Mouse (Mus musculus): Measurements from ENCODE around the gene Lsm14b. TPM values are rescaled to one million over a fixed set of nuclear protein-coding genes. Genes with fewer than 3 reads are reported as not detected.

The Lsm14b gene
- total and polyA plus RNA-seq, 3 experiments = 34.2 to 44.4 TPM; not detected in 1

GRCm38 (mm10) chr2:180071671-180072070 is 46.9 kb downstream of the Lsm14b start:
- H3K9me3 ChIP-seq (replicated peaks; ENCODE audit: insufficient read depth, low read length) = no peaks in the 10 kb centered on the region
- no peak for DNase-seq (ENCODE audit: low read depth, low spot score)
- no peak overlapping the region for H3K4me3 ChIP-seq (ENCODE audit: control insufficient read depth in 1 of 2, insufficient read depth in 1 of 2, low read depth in 2 of 2, low read length in 2 of 2)
- peaks cover 10% of the 10 kb centered on the region for H3K79me2 ChIP-seq (ENCODE audit: control insufficient read depth, insufficient read depth, low read length, poor library complexity)
- TF ChIP-seq ZNF384 (IDR thresholded peaks at IDR 0.05; ENCODE audit: low read depth, low read length) = no peak
- no peak for TF ChIP-seq MYC (IDR thresholded peaks at IDR 0.05; ENCODE audit: low read depth, low read length)
- TF ChIP-seq ZKSCAN1 (IDR thresholded peaks at IDR 0.05; ENCODE audit: low read depth, low read length) = no peak
- TF ChIP-seq UBTF (IDR thresholded peaks at IDR 0.05; ENCODE audit: borderline replicate concordance, insufficient read depth, low read depth, low read length) = no peak
- TF ChIP-seq NELFE (IDR thresholded peaks at IDR 0.05; ENCODE audit: low read depth, low read length) = no peak
- TF ChIP-seq MAFK (IDR thresholded peaks at IDR 0.05; ENCODE audit: borderline replicate concordance, low read depth, low read length) = no peak
- no peak for TF ChIP-seq E2F4 (IDR thresholded peaks at IDR 0.05; ENCODE audit: borderline replicate concordance, low read depth, low read length)
- no peak for TF ChIP-seq ELF1 (IDR thresholded peaks at IDR 0.05; ENCODE audit: low read depth, low read length)
- no peak overlapping the region for H3K9ac ChIP-seq (ENCODE audit: control insufficient read depth, low read depth, low read length, poor library complexity, severe bottlenecking)
- peaks cover 0 to 8% of the 10 kb centered on the region in 2 experiments; a peak in 3 of 4 replicates for H3K4me1 ChIP-seq (ENCODE audit: control insufficient read depth in 1 of 2, insufficient read depth in 2 of 2, low read length in 2 of 2)
- no peaks in the 10 kb centered on the region for H3K27me3 ChIP-seq (ENCODE audit: control insufficient read depth in 1 of 2, insufficient read depth in 2 of 2, low read length in 2 of 2)
- H3K27ac ChIP-seq (ENCODE audit: control insufficient read depth, low read depth, low read length) = no peak overlapping the region
- H3K36me3 ChIP-seq (ENCODE audit: control insufficient read depth in 1 of 2, insufficient read depth in 2 of 2, low read length in 2 of 2) = peaks cover 0 to 5% of the 10 kb centered on the region in 2 experiments; a peak in 3 of 4 replicates

GRCm38 (mm10) chr2:180072886-180073285 is 48.1 kb downstream of the Lsm14b start:
- Histone ChIP-seq H3K27me3 (ENCODE audit: control insufficient read depth in 1 of 2, insufficient read depth in 2 of 2, low read length in 2 of 2) (no peaks in the 10 kb centered on the region), H3K9me3 (replicated peaks; ENCODE audit: insufficient read depth, low read length) (no peaks in the 10 kb centered on the region), H3K27ac (ENCODE audit: control insufficient read depth, low read depth, low read length) (no peak overlapping the region), H3K4me3 (ENCODE audit: control insufficient read depth in 1 of 2, insufficient read depth in 1 of 2, low read depth in 2 of 2, low read length in 2 of 2) (no peak overlapping the region), H3K36me3 (ENCODE audit: control insufficient read depth in 1 of 2, insufficient read depth in 2 of 2, low read length in 2 of 2) (peaks cover 0 to 5% of the 10 kb centered on the region in 2 experiments; a peak in 3 of 4 replicates), H3K79me2 (ENCODE audit: control insufficient read depth, insufficient read depth, low read length, poor library complexity) (peaks cover 10% of the 10 kb centered on the region), H3K4me1 (ENCODE audit: control insufficient read depth in 1 of 2, insufficient read depth in 2 of 2, low read length in 2 of 2) (peaks cover 0 to 8% of the 10 kb centered on the region in 2 experiments; a peak in 3 of 4 replicates), H3K9ac (ENCODE audit: control insufficient read depth, low read depth, low read length, poor library complexity, severe bottlenecking) (no peak overlapping the region)
- no peak for DNase-seq (ENCODE audit: low read depth, low spot score)
- no peak for TF ChIP-seq ELF1 (IDR thresholded peaks at IDR 0.05; ENCODE audit: low read depth, low read length)
- no peak for TF ChIP-seq CTCF (IDR thresholded peaks at IDR 0.05 in 2 of 3, conservative IDR thresholded peaks at IDR 0.05 in 1 of 3; ENCODE audit: control insufficient read depth in 1 of 3, insufficient read depth in 1 of 3, low read depth in 2 of 3, low read length in 3 of 3, poor library complexity in 1 of 3, severe bottlenecking in 1 of 3)
- TF ChIP-seq EP300 (IDR thresholded peaks at IDR 0.05; ENCODE audit: low read depth in 1 of 2, low read length in 2 of 2) = no peak
- TF ChIP-seq ZMIZ1 (IDR thresholded peaks at IDR 0.05; ENCODE audit: low read depth, low read length) = no peak
- no peak for TF ChIP-seq USF2 (IDR thresholded peaks at IDR 0.05; ENCODE audit: borderline replicate concordance in 1 of 2, insufficient read depth in 1 of 2, low read depth in 1 of 2, low read length in 2 of 2)
- no peak for TF ChIP-seq USF1 (IDR thresholded peaks at IDR 0.05; ENCODE audit: low read depth, low read length)
- no peak for TF ChIP-seq POLR2AphosphoS2 (IDR thresholded peaks at IDR 0.05; ENCODE audit: low read length)
- no peak for TF ChIP-seq NRF1 (IDR thresholded peaks at IDR 0.05; ENCODE audit: insufficient read depth, low read depth, low read length, poor library complexity, severe bottlenecking)
- no peak for TF ChIP-seq MAFK (IDR thresholded peaks at IDR 0.05; ENCODE audit: borderline replicate concordance, low read depth, low read length)
- no peak for TF ChIP-seq SIN3A (IDR thresholded peaks at IDR 0.05; ENCODE audit: low read length)
- TF ChIP-seq TAL1 (IDR thresholded peaks at IDR 0.05; ENCODE audit: low read length) = no peak
- no peak for TF ChIP-seq RCOR1 (IDR thresholded peaks at IDR 0.05; ENCODE audit: low read depth, low read length)
- TF ChIP-seq BHLHE40 (IDR thresholded peaks at IDR 0.05; ENCODE audit: borderline replicate concordance, low read depth, low read length) = no peak
